Mouse (Mus musculus) erythroblast, embryonic 14.5 days (primary cell): ENCODE measurements around the gene Emc4. TPM values are rescaled to one million over a fixed set of nuclear protein-coding genes. Genes with fewer than 3 reads are reported as not detected.

Source experiments
- H3K27me3 ChIP-seq: 2 replicates; pipeline ENCODE4 v1.6.1; 2012; ENCODE audit warnings: inconsistent platforms; ENCODE audit not compliant: control insufficient read depth
- H3K36me3 ChIP-seq: 2 replicates; pipeline ENCODE4 v1.6.1; 2012; ENCODE audit warnings: mild to moderate bottlenecking, inconsistent platforms; ENCODE audit not compliant: control insufficient read depth
- H3K4me1 ChIP-seq: 2 replicates; pipeline ENCODE4 v1.6.1; 2012; ENCODE audit warnings: inconsistent platforms; ENCODE audit not compliant: control insufficient read depth
- H3K4me3 ChIP-seq: replicated peaks from 2 replicates; pipeline ENCODE3; 2012; ENCODE audit warnings: moderate library complexity, mild to moderate bottlenecking, inconsistent platforms
- H3K9me3 ChIP-seq: 2 replicates; pipeline ENCODE4 v1.6.1; 2012; ENCODE audit warnings: low read length, inconsistent platforms, mixed read lengths; ENCODE audit not compliant: control insufficient read depth
- GATA1 ChIP-seq: IDR thresholded peaks from 2 replicates; pipeline ENCODE4 v1.6.1; 2012; ENCODE audit warnings: low read length, inconsistent platforms, mixed read lengths
- TAL1 ChIP-seq: IDR thresholded peaks from 3 replicates; pipeline ENCODE4 v1.6.1; 2012; ENCODE audit warnings: low read length, inconsistent platforms, mixed read lengths
- polyA plus RNA-seq: library from polyadenylated mRNA; stranded (reverse); fragments of >175 nt; gene quantifications from 2 replicates; pipeline ENCODE4 v1.2.3, GENCODE M21; 2012

Emc4 gene
- polyA plus RNA-seq, 1 experiment, result 1.1 TPM

DNA sequence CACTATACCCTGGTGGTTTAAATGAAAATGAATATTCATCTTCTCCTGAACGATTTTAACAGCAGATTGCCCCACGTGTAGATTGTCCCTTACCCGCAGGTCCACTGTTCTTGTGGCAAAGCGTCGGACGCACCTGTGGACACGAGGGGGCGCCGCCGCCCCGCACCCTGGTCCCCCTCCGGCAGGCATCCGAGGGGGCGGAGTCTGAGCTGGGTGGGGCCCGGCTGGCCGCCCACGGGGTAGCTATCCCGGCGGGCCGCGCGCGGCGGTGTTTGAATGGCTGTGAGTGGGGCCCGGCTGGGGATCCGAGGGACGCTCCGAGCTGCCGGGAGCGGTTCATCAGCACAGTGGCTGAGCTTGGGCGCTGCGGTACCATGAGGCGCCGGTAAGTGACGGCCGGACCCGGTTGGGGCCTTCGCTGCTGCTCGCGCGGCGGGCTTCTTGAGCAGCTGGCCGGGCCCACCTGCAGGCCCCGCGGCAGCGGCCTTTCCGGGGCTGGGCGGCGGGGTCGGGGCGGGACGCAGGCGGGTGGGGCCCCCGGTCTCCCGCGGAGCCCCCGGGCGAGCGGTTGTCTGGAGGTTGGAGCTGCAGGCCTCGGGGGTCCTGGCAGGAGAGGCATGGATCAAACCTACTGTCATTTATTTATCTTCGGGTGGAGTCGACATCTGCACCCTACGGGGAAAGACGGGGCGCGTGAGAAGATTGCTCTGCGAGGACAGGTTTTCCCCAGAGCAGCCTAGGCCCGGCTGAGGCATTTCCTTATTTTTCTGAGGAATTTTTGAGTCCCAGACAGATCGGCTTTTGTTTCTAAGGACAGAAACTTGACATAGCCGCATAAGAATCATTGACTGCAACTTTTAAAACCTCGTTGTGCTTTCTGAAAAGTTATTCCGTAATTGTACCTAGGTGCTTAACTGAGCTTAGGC is 11.4 kb upstream of the Emc4 start, which contains the start of gene Katnbl1:
Gene Katnbl1, plus strand, starts transcription at position 239 of the 926 bp plus-strand sequence.
- Histone ChIP-seq H3K36me3 (peaks cover 12% of the 10 kb centered on the region), H3K9me3 (no peaks in the 10 kb centered on the region), H3K27me3 (peaks cover 7% of the 10 kb centered on the region), H3K4me3 (peak within 1 kb of the TSS; percentile 92), H3K4me1 (peaks cover 39% of the 10 kb centered on the region)
- TF ChIP-seq TAL1 (no peak), GATA1 (no peak)

DNA sequence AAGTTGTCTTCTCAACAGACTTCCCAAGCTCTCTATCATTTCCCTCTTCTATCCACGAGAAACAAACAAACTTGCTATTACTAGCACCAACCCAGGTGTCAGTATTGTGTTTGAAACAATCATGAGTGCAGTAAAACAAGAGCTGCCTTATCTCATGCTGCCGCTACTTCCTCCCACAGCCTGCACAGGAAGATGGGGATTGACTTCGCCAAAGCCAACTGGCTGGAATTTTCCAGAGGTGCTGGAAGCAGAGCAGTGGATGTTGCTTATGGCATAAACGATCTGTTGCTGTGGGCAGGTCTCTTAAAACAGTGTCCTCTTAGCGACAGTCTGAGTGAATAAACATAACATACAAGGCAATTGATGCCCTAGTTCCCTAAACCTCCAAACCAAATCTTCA is 6.8 kb upstream of the Emc4 start:
- no peak overlapping the region for H3K4me3 ChIP-seq
- TF ChIP-seq GATA1 (no peak), TAL1 (no peak)

DNA sequence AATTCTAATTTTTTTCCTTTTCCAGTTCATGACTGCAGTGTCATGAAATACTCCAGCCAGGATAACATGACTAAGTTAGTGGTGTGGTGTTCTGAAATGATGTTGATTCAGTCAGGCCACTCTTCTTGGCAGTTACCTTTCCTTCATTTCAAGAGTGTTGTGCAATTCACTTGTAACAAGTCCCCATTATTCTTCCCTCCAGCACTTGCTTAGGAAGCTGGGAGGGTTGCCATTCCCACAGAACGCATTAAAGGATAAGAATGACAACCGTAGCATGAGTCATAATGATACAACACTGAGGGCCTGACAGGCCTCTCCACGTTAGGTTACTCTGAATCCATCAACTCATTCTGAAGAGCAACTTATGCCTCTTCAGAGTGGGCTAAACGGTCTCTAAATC is 5.3 kb upstream of the Emc4 start:
- H3K27me3 ChIP-seq, result peaks cover 7% of the 10 kb centered on the region
- no peak overlapping the region for H3K4me3 ChIP-seq
- no peaks in the 10 kb centered on the region for H3K9me3 ChIP-seq
- TF ChIP-seq TAL1, result no peak
- peaks cover 18% of the 10 kb centered on the region for H3K4me1 ChIP-seq
- no peaks in the 10 kb centered on the region for H3K36me3 ChIP-seq

More for the DNA sequence above, 6.8 kb upstream of the Emc4 start:
- Histone ChIP-seq H3K9me3 (no peaks in the 10 kb centered on the region), H3K36me3 (no peaks in the 10 kb centered on the region), H3K4me1 (peaks cover 10% of the 10 kb centered on the region), H3K27me3 (peaks cover 7% of the 10 kb centered on the region)

DNA sequence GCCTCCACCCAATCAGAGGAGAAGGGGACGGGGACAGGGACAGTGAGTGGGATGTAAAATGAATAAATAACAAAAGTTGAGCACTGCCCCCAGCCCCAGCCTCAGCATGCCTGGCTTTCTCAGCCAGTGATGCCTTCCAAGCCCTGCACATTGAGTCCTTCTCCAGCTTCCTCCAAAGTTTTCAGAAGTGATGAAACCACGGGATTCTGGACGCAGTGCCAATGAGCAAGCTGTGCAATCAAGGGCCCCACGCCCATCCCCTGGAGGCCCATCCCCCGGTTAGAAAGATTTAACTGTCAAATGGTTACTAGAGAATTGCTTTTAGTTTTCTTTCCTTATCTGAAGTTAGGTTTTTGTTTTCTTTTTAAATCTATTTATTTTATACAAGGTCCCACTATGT is 2.1 kb upstream of the Emc4 start:
- TF ChIP-seq TAL1, result no peak
- TF ChIP-seq GATA1, result no peak
- Histone ChIP-seq H3K36me3 (peaks cover 8% of the 10 kb centered on the region), H3K27me3 (peaks cover 4% of the 10 kb centered on the region), H3K4me3 (no peak overlapping the region), H3K9me3 (no peaks in the 10 kb centered on the region), H3K4me1 (peaks cover 31% of the 10 kb centered on the region)

DNA sequence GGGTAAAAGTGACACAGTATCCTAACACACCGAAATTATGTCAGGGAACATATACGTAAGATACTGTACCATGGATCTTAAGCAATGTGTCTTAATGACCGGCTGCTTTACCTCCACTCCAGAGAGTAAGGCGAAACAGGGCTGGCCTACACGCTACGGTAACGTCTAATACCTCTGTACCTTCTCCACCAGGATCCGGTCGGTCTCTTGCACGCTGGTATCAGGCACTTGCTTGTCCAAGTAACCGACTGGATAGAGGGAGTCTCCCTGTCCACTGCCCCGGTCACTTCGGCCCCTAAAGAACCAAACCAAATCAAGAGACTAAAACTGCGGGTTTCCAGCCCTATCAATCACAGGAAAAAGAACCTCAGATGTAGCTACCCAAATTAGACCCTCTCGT is 605 bp downstream of the Emc4 start:
- Histone ChIP-seq H3K4me1 (peaks cover 29% of the 10 kb centered on the region), H3K4me3 (peak overlapping the region; percentile 91), H3K36me3 (peaks cover 32% of the 10 kb centered on the region), H3K9me3 (no peaks in the 10 kb centered on the region), H3K27me3 (no peaks in the 10 kb centered on the region)
- TF ChIP-seq GATA1 (no peak), TAL1 (no peak)

DNA sequence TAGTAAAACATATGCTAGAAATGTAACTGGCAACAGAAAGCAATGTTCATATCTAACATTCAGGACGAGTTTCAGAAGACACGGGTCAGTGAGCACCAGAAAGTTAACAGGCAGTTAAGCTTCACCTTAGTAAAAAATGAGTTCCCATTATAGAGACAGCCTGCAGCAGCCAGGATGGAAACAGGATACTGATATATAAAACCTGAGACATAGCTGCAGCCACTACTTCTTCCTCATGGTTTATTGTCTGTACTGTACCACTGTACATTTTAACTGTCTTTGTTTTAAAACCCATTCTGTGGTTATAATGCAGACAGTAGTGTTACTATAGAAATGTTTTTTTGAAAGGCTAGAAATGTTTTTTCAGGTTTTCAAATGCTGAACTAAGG is 7.1 kb downstream of the Emc4 start:
- TF ChIP-seq GATA1 (no peak), TAL1 (no peak)
- no peaks in the 10 kb centered on the region for H3K9me3 ChIP-seq
- no peaks in the 10 kb centered on the region for H3K27me3 ChIP-seq
- no peak overlapping the region for H3K4me3 ChIP-seq
- H3K4me1 ChIP-seq, result no peaks in the 10 kb centered on the region
- H3K36me3 ChIP-seq, result peaks cover 90% of the 10 kb centered on the region

DNA sequence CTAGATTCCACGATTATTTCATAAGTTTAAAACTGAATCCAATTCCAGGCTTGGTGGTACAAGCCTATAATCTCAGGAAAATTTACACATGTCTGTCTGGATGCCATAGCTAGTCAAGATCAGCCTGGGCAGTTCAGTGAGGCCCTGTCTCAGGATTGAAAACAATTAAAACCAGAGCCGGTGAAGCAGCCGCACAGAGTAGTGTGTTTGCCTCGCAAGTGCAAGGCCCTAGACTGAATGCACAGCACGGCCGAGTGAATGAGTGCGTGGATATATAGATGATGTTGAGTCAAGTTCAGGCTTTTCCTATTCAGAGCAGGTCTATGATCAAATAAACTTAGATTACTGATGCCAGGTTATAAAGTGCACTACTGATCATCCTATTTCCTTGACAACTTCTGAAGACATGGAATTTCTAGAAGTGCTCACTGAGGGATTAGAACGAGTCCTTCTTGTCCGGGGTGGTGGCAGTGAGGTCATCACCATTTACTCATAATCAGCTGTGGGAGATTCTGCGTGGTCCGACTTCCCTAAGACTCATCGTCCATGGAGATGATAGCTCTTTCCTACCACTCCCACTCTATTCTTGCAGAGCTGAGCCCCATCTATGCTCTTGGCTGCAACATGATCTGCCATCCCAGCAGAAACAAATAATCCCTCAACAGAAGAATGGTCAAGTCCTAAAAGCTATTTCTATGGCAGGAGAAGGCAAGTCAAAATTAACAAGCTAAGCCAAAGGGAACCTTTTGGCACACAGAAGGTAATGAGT is 7.6 kb downstream of the Emc4 start:
- TF ChIP-seq GATA1, result no peak
- TF ChIP-seq TAL1, result no peak
- Histone ChIP-seq H3K4me1 (no peaks in the 10 kb centered on the region), H3K36me3 (peaks cover 93% of the 10 kb centered on the region), H3K4me3 (no peak overlapping the region), H3K9me3 (no peaks in the 10 kb centered on the region), H3K27me3 (no peaks in the 10 kb centered on the region)

DNA sequence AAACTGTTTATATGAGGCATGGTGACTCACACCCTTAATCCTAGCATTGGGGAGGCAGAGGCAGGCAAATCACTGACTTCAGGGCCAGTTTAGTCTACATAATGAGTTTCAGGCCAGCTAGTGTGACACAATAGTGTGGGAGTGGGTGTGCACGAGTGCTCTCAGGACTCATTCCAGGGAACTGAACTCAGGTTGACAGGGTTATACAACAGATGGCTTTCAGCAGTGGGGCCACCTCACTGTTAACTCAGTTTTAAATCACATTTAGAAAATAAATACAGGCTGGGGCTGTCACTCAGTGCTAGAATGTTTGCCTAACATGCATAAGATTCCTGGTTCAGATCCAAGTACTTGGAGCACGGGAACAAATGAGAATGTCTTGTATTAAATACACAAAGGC is 8.2 kb downstream of the Emc4 start:
- H3K27me3 ChIP-seq, result no peaks in the 10 kb centered on the region
- no peaks in the 10 kb centered on the region for H3K9me3 ChIP-seq
- no peak overlapping the region for H3K4me3 ChIP-seq
- H3K36me3 ChIP-seq, result peaks cover 95% of the 10 kb centered on the region
- no peaks in the 10 kb centered on the region for H3K4me1 ChIP-seq
- TF ChIP-seq TAL1 (no peak), GATA1 (no peak)

DNA sequence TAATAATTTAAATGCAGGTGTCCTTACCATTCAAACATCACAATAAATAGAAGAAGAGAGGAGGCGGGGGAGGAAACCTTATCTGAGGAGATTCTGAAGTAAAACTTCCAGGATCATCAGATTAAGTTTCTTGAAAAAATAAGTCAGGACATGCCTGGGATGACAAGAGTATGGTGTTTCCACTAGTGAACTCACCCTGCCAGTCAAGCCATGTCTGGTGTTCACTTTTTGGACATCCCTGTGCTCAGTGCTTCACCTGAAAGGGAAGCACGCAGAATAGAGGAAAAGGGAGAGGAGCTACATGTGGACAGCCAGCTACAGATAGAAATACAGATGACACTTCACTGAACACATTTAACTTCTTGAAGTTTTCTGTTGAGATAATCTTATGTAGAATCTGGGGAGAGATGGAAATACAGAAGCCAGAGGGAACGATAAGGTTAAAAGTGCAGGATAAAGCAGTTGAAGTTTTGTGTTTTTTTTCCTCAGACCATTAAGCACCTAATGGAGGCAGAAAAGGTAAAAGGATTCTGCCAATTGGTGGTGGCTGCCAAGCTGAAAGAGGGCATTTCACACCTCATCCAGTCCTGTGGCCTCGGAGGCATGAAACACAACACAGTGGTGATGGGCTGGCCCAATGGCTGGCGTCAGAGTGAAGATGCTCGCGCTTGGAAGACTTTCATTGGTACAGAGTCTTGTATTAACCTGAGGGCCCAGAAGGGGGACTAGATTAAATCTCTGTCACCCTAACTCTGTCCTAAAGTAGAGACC is 14.0 kb downstream of the Emc4 start:
- H3K4me1 ChIP-seq, result no peaks in the 10 kb centered on the region
- peaks cover 91% of the 10 kb centered on the region for H3K36me3 ChIP-seq
- H3K27me3 ChIP-seq, result no peaks in the 10 kb centered on the region
- H3K4me3 ChIP-seq, result no peak overlapping the region
- H3K9me3 ChIP-seq, result no peaks in the 10 kb centered on the region
- no peak for TF ChIP-seq GATA1
- TF ChIP-seq TAL1, result no peak
